Mouse (Mus musculus) limb, embryonic 15.5 days (tissue): ENCODE data around the gene 1110017D15Rik. TPM values are rescaled to one million over a fixed set of nuclear protein-coding genes. Genes with fewer than 3 reads are reported as not detected.
"Not testable (repeated sequence)": the region's sequence is repeated elsewhere in the genome, so short reads cannot be mapped to it uniquely, and the experiment has no call there.

ENCODE experiments used
- ATAC-seq: fragments of 200-750 bp; cut with Nextera tagmentation; 2 replicates; pipeline ENCODE4 v1.8.0; 2017; ENCODE audit warnings: low read depth, moderate TSS enrichment; ENCODE audit not compliant: insufficient number of reproducible peaks, low FRiP score, low TSS enrichment
- H3K27ac ChIP-seq: fragments of 300-500 bp; sonication (generic); 2 replicates; pipeline ENCODE4 v1.5.1; 2015; ENCODE audit warnings: moderate library complexity, mild to moderate bottlenecking, inconsistent platforms
- H3K27me3 ChIP-seq: fragments of 300-500 bp; sonication (generic); 2 replicates; pipeline ENCODE4 v1.6.1; 2015; ENCODE audit warnings: inconsistent platforms
- H3K36me3 ChIP-seq: fragments of 300-500 bp; sonication (generic); 2 replicates; pipeline ENCODE4 v1.6.1; 2015; ENCODE audit warnings: inconsistent platforms
- H3K4me1 ChIP-seq: fragments of 300-500 bp; sonication (generic); 2 replicates; pipeline ENCODE4 v1.6.1; 2015; ENCODE audit warnings: inconsistent platforms
- H3K4me2 ChIP-seq: fragments of 300-500 bp; sonication (generic); 2 replicates; pipeline ENCODE4 v1.6.1; 2015; ENCODE audit warnings: mild to moderate bottlenecking, inconsistent platforms
- H3K4me3 ChIP-seq: fragments of 300-500 bp; sonication (generic); 2 replicates; pipeline ENCODE4 v1.5.1; 2015; ENCODE audit warnings: mild to moderate bottlenecking, inconsistent platforms
- H3K9ac ChIP-seq: fragments of 300-500 bp; sonication (generic); 2 replicates; pipeline ENCODE4 v1.6.1; 2015; ENCODE audit warnings: inconsistent platforms
- H3K9me3 ChIP-seq: fragments of 300-500 bp; sonication (generic); 2 replicates; pipeline ENCODE4 v1.6.1; 2016; ENCODE audit warnings: inconsistent platforms
- WGBS: fragments of 180-500 bp; shearing (Covaris S2); methylation state at CpG from one replicate; pipeline ENCODE4 v1.1.7; 2015; 5-methylcytosine and 5-hydroxymethylcytosine counted together
- polyA plus RNA-seq: library from polyadenylated mRNA; unstranded; fragments of >200 nt; fragmentation: Nextera tagmentation; extraction: Ambion mirVana; gene quantifications from 2 replicates; pipeline ENCODE4 v1.2.1, GENCODE M21; 2015

1110017D15Rik gene
- polyA plus RNA-seq, 1 experiment from 2014 or later = 0.88 TPM

DNA sequence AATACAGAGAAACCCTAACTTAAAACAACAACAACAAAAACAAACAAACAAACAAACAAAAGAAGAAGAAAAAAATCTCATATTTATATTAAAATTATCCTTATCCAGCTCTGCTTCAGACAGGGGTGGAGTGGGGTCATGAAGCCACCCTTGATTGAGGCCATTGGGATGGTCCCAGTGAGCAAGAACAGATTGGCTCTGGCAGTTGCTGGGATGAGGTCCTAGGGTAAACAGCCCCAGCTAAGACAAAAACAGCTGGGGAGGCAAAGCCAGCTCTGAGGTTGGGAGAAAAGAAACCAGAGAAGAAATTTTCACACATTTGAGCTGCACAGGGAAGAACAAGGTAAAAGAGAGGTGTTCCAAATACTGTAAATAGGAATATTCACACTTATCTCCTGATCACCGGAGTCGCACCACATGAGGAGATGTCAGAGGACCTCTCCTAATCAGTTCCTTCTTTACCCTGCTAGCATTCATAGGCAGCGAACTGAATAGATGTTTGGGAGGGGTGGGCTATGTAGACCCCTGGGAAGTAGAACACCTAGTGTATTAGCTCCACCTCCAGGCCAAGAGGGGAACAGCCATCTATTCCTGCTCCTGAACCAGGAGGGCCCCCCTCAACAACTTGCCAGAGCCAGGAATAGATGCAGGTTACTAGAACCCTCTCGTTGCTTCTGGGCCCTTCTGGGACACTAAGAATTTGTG lies 38.2 kb downstream of the 1110017D15Rik start:
- Histone ChIP-seq H3K9me3 (no peaks in the 10 kb centered on the region), H3K4me2 (no peak overlapping the region), H3K4me1 (peaks cover 24% of the 10 kb centered on the region), H3K4me3 (no peak overlapping the region), H3K27ac (no peak overlapping the region), H3K9ac (no peak overlapping the region), H3K27me3 (no peaks in the 10 kb centered on the region), H3K36me3 (no peaks in the 10 kb centered on the region; the same call in 1 of the 2 replicates)
- WGBS = 62% methylated on average over 4 of the region's 4 CpGs
- ATAC-seq = no peak

DNA sequence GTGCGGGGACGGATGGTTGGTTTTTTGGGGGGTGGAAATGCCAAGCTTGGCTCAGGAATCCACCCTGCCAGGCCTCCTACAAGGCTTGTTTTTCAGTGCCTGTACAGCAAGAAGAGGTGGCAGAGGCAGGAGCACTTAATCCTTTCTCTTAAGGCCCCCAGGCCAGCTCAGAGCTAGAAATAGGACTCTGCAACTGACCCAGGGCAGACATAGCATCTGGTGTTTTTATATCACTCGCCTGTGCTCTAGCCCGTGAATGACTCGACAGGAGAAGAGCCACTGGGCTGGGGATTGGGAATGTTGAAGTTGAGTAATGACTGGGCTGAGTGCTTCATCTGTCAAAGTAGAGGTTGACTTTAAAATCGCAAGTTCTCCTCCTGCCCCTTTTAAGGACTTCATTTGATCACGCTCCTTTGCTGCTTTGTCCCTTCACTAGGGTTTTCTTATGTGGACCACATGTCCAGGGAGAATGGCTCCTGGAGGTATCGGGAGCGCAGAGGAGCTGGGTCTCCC lies 39.4 kb downstream of the 1110017D15Rik start:
- Histone ChIP-seq H3K4me3 (no peak overlapping the region), H3K9ac (no peak overlapping the region), H3K36me3 (no peaks in the 10 kb centered on the region; the same call in 1 of the 2 replicates), H3K9me3 (no peaks in the 10 kb centered on the region), H3K4me1 (peaks cover 24% of the 10 kb centered on the region), H3K4me2 (no peak overlapping the region), H3K27me3 (no peaks in the 10 kb centered on the region), H3K27ac (no peak overlapping the region)
- ATAC-seq = no peak
- WGBS = 82% methylated on average over 9 of the region's 9 CpGs

GRCm38 (mm10) chr4:41471384-41471689 lies 45.8 kb downstream of the 1110017D15Rik start:
- Histone ChIP-seq H3K9me3 (no peaks in the 10 kb centered on the region), H3K4me2 (no peak overlapping the region), H3K27ac (no peak overlapping the region), H3K4me1 (peaks cover 16% of the 10 kb centered on the region), H3K9ac (no peak overlapping the region), H3K36me3 (no peaks in the 10 kb centered on the region), H3K27me3 (no peaks in the 10 kb centered on the region), H3K4me3 (no peak overlapping the region)
- WGBS = 85% methylated on average over 1 of the region's 1 CpGs
- no peak for ATAC-seq

DNA sequence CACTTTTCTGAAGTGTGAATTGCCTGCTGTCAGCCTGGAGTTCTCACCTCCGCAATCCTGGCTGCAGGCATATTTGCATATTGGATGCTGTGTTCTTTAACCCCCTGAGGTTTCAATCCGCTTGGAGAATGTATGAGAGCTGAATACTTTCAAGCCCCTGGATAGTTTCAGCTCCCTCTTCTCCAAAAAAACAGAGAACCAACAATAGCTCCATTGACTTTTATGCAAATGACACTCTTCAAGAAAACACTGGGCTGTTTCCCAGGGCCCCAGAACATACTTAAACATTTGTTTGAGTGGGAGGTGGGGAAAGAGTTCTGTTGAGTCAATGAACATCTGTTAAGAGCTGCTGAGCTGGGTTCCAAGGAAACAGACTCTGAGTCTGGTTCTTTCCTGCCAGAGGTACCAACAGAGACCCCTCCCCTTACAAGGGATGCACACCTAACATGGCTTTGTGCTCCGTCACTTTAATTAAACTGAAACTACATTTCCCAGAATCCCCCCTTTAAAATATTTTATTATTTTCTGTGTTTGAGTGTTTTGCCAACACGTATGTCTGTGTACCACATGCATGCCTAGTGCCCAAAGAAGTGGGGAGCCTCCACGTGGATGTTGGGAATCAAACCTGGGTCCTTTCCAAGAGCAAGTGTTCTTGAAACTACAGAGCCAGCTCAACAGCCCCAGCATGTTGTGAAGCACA lies 46.3 kb downstream of the 1110017D15Rik start:
- Histone ChIP-seq H3K9ac (no peak overlapping the region), H3K27ac (no peak overlapping the region)
- 36% methylated on average over 5 of the region's 5 CpGs for WGBS

GRCm38 (mm10) chr4:41470051-41470683 lies 47.0 kb downstream of the 1110017D15Rik start:
- WGBS = 55% methylated on average over 7 of the region's 7 CpGs
- Histone ChIP-seq H3K4me3 (no peak overlapping the region), H3K36me3 (no peaks in the 10 kb centered on the region), H3K4me2 (no peak overlapping the region), H3K9me3 (no peaks in the 10 kb centered on the region), H3K9ac (no peak overlapping the region), H3K27me3 (no peaks in the 10 kb centered on the region), H3K4me1 (peaks cover 16% of the 10 kb centered on the region), H3K27ac (no peak overlapping the region)
- no peak for ATAC-seq

More for the DNA sequence above, 46.3 kb downstream of the 1110017D15Rik start:
- ATAC-seq = no peak
- H3K4me1 ChIP-seq = peaks cover 16% of the 10 kb centered on the region
- H3K4me2 ChIP-seq = no peak overlapping the region
- no peaks in the 10 kb centered on the region for H3K27me3 ChIP-seq
- H3K36me3 ChIP-seq = no peaks in the 10 kb centered on the region
- no peaks in the 10 kb centered on the region for H3K9me3 ChIP-seq
- H3K4me3 ChIP-seq = no peak overlapping the region

DNA sequence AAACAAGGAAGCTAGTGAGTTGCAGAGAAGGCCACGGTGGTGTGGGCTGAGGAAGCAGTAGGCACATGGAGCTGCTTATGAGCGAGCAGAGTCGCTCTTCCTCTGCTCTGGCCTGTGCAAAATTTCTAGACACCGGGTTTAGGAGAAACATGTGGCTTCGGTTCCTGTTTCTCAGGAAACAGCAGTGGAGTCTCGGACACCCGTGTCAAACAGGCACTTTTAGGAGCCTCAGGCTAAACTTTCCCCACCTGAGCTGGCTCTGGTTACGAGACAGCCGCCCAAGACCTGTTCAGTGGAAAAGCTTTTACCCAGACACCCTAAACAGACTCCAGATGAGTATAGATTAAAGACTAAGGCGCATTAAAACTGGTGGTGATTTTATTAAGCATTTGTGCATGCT lies 47.9 kb downstream of the 1110017D15Rik start:
- Histone ChIP-seq H3K27me3 (no peaks in the 10 kb centered on the region), H3K9ac (no peak overlapping the region), H3K36me3 (no peaks in the 10 kb centered on the region), H3K4me2 (no peak overlapping the region), H3K4me1 (peaks cover 16% of the 10 kb centered on the region), H3K27ac (no peak overlapping the region), H3K9me3 (no peaks in the 10 kb centered on the region), H3K4me3 (no peak overlapping the region)
- ATAC-seq = no peak
- WGBS = 33% methylated on average over 10 of the region's 10 CpGs

- H3K9me3 ChIP-seq = no peaks in the 10 kb centered on the region
- H3K36me3 ChIP-seq = no peaks in the 10 kb centered on the region
- H3K9ac ChIP-seq = no peak overlapping the region
- peaks cover 19% of the 10 kb centered on the region for H3K4me1 ChIP-seq
- H3K27ac ChIP-seq = no peak overlapping the region
- H3K4me2 ChIP-seq = no peak overlapping the region
- no peak for ATAC-seq
- no peaks in the 10 kb centered on the region for H3K27me3 ChIP-seq
- no peak overlapping the region for H3K4me3 ChIP-seq
- 54% methylated on average over 17 of the region's 17 CpGs for WGBS
Measured at GRCm38 (mm10) chr4:41468396-41469080, 48.6 kb downstream of the 1110017D15Rik start.

GRCm38 (mm10) chr4:41465287-41465665 lies 51.9 kb downstream of the 1110017D15Rik start:
- 0 out of 2 replicates have a peak, but pooled peaks cover 2% of the 10 kb centered on the region for H3K36me3 ChIP-seq
- H3K27me3 ChIP-seq = no peaks in the 10 kb centered on the region
- H3K27ac ChIP-seq = 0 out of 2 replicates have a peak overlapping the region, but pooled peaks have one; percentile 54
- ATAC-seq = no peak
- peak overlapping the region; percentile 62 for H3K4me3 ChIP-seq
- WGBS = 2% methylated on average over 17 of the region's 17 CpGs
- H3K9me3 ChIP-seq = no peaks in the 10 kb centered on the region
- H3K4me1 ChIP-seq = peaks cover 9% of the 10 kb centered on the region
- peak overlapping the region; percentile 56 for H3K4me2 ChIP-seq
- peak overlapping the region; percentile 67 for H3K9ac ChIP-seq

DNA sequence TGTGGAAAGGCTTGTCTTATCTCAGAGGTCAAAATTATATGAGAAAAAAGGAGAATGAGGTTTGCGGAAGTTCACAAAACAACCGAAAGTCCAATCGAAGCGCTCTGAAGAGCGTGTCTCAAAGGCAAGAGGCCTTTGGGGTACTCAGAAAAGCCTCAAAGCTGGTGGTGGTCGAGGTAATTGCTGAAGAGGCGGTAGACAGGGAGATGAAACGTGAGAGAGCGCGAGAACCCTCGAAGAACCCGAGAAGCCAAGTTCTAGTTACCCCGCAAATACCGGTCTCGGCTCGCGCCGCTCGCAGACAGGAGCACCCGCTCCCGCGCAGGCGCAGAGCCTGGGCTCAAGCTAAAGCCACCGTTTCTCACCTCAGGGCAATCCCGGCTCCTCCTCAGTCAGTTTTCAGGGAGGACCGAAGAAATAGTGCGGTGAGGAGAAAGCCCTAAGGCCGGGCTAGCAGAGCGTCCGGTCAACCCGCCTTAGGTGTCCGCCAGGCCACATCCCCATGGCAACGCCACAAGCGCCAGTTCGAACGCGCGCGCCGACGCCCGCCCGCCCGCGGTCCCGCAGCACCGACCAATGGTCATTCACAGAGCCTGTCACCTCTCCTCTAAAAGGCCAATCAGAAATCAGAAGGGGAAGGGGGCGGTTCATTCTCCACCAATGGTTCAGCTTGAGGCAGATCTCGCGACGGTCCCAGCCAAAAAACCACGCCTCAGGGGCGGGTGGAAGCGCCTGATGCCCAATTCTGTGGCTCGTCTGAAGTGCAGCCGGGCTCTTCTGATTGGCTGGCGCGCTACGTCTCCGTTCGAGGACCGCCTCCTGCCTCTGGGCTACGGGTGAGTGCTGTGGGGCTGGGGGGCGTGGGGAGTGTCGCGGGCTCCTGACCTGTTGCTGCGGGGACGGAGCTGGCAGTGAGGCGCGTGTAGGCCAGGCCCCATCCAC lies 52.5 kb downstream of the 1110017D15Rik start, which contains the start of the genes Kif24 and Nudt2:
Gene Kif24, minus strand, starts transcription at position 543 of the 942 bp plus-strand sequence.
Gene Nudt2, plus strand, starts transcription at position 807 of the 942 bp plus-strand sequence.
- H3K27me3 ChIP-seq = no peaks in the 10 kb centered on the region
- H3K9ac ChIP-seq = peak within 1 kb of the TSS; percentile 67
- H3K4me3 ChIP-seq = peak within 1 kb of the TSS; percentile 62
- peak within 1 kb of the TSS; percentile 62 for H3K27ac ChIP-seq
- ATAC-seq = peak; percentile 99
- H3K4me1 ChIP-seq = peaks cover 6% of the 10 kb centered on the region
- no peaks in the 10 kb centered on the region for H3K9me3 ChIP-seq
- WGBS = under 1% methylated on average over 70 of the region's 70 CpGs
- H3K4me2 ChIP-seq = peak within 1 kb of the TSS; percentile 56
- H3K36me3 ChIP-seq = 0 out of 2 replicates have a peak, but pooled peaks cover 2% of the 10 kb centered on the region

DNA sequence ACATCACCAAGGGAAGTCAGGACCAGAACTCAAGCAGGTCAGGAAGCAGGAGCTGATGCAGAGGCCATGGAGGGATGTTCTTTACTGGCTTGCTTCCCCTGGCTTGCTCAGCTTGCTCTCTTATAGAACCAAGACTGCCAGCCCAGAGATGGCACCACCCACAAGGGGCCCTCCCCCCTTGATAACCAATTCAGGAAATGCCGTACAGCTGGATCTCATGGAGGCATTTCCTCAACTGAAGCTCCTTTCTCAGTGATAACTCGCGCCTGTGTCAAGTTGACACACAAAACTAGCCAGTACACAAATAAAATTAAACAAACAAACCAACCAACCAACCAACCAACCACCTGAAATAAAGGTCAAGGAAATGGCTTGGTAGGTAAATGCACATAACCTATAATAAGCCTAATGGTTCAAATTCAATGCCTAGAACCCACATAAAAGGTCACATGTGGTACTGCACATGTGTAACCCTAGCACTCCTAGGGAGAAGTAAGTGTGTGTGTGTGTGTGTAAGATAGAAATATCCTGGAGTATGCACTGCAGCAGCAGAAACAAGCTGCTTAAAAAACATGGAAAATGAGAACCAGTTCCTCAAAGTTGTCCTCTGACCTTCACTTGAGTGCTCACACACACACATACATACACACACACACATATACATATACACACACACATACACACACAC lies 53.9 kb downstream of the 1110017D15Rik start:
- not testable (repeated sequence) for H3K4me1 ChIP-seq, H3K4me3 ChIP-seq, H3K36me3 ChIP-seq, H3K9ac ChIP-seq, H3K27ac ChIP-seq, ATAC-seq, H3K9me3 ChIP-seq, H3K27me3 ChIP-seq
- 67% methylated on average over 3 of the region's 3 CpGs for WGBS
- H3K4me2 ChIP-seq = peak overlapping the region; percentile 51; the same call in 1 of the 2 replicates
